Mouse (Mus musculus) liver, embryonic 14.5 days (tissue): Measurements from ENCODE around the gene 4933428G20Rik. TPM values are rescaled to one million over a fixed set of nuclear protein-coding genes. Genes with fewer than 3 reads are reported as not detected.

Experiments
- ATAC-seq: fragments of 200-750 bp; cut with Nextera tagmentation; 2 replicates; pipeline ENCODE4 v1.8.0; 2017; ENCODE audit warnings: moderate number of reproducible peaks, mild to moderate bottlenecking, moderate library complexity; ENCODE audit not compliant: insufficient read depth
- DNase-seq, 3 experiments: peaks; one replicate each; pipeline ENCODE4 v3.0.0-alpha.2; 2012 to 2013; ENCODE audit warnings: low read depth in 3 of 3, low spot score in 3 of 3
- H3K27ac ChIP-seq: fragments of 300-500 bp; sonication (generic); 2 replicates; pipeline ENCODE4 v1.5.1; 2014; ENCODE audit warnings: moderate library complexity, mild to moderate bottlenecking, control low read depth, inconsistent platforms
- H3K27me3 ChIP-seq: fragments of 300-500 bp; sonication (generic); 2 replicates; pipeline ENCODE4 v1.6.1; 2014; ENCODE audit warnings: mild to moderate bottlenecking, low read length, moderate library complexity; ENCODE audit not compliant: control insufficient read depth, insufficient read depth
- H3K36me3 ChIP-seq: fragments of 300-500 bp; sonication (generic); replicated peaks from 2 replicates; pipeline ENCODE4 v1.6.1; 2014; ENCODE audit warnings: low read depth; ENCODE audit not compliant: control insufficient read depth, insufficient read depth
- H3K4me1 ChIP-seq, 2 experiments: fragments of 200-500 bp in 1 of 2; fragments of 300-500 bp in 1 of 2; sonication (generic) in 1 of 2; replicated peaks; 2 replicates each; pipeline ENCODE4 v1.6.1; 2012 to 2014; ENCODE audit warnings: antibody characterized with exemption in 1 of 2, inconsistent platforms in 1 of 2, low read length in 1 of 2; ENCODE audit not compliant: control insufficient read depth in 2 of 2, insufficient read depth in 2 of 2
- H3K4me2 ChIP-seq: fragments of 300-500 bp; sonication (generic); 2 replicates; pipeline ENCODE4 v1.6.1; 2014; ENCODE audit warnings: low read depth, mild to moderate bottlenecking, control low read depth, moderate library complexity
- H3K4me3 ChIP-seq, 2 experiments: fragments of 200-500 bp in 1 of 2; fragments of 300-500 bp in 1 of 2; sonication (generic) in 1 of 2; 2 replicates each; pipeline ENCODE4 v1.5.1; 2012 to 2014; ENCODE audit warnings: low read depth in 2 of 2, low read length in 2 of 2, mild to moderate bottlenecking in 2 of 2, control low read depth in 1 of 2, inconsistent platforms in 1 of 2, moderate library complexity in 1 of 2; ENCODE audit not compliant: insufficient read depth in 1 of 2
- H3K9ac ChIP-seq: fragments of 300-500 bp; sonication (generic); replicated peaks from 2 replicates; pipeline ENCODE4 v1.6.1; 2014; ENCODE audit warnings: mild to moderate bottlenecking, control low read depth, moderate library complexity
- H3K9me3 ChIP-seq: fragments of 300-500 bp; sonication (generic); 2 replicates; pipeline ENCODE4 v1.6.1; 2016; ENCODE audit warnings: low read length, mixed read lengths; ENCODE audit not compliant: control insufficient read depth
- CTCF ChIP-seq: IDR thresholded peaks from 2 replicates; pipeline ENCODE4 v1.5.1; 2016; ENCODE audit warnings: antibody characterized with exemption, low read depth, control low read depth
- EP300 ChIP-seq: IDR thresholded peaks from 2 replicates; pipeline ENCODE4 v1.6.1; 2016; ENCODE audit warnings: antibody characterized with exemption, low read depth
- WGBS: fragments of 180-500 bp; shearing (Covaris S2); extraction: QIAGEN DNeasy Blood & Tissue Kit; methylation state at CpG from one replicate; pipeline ENCODE4 v1.1.7; 2014; ENCODE audit not compliant: insufficient replicate concordance; 5-methylcytosine and 5-hydroxymethylcytosine counted together
- polyA plus RNA-seq, 2 experiments: library from polyadenylated mRNA; depleted of rRNA in 1 of 2; stranded (reverse) in 1 of 2; unstranded in 1 of 2; fragments of >200 nt; fragmentation: Nextera tagmentation in 1 of 2; extraction: Ambion mirVana in 1 of 2; gene quantifications; 2 replicates each; pipeline versions ENCODE4 v1.2.1 to v1.2.3; 2012 to 2014

4933428G20Rik gene
- polyA plus RNA-seq, 2 experiments: 0.02 TPM; not detected in 1

DNA sequence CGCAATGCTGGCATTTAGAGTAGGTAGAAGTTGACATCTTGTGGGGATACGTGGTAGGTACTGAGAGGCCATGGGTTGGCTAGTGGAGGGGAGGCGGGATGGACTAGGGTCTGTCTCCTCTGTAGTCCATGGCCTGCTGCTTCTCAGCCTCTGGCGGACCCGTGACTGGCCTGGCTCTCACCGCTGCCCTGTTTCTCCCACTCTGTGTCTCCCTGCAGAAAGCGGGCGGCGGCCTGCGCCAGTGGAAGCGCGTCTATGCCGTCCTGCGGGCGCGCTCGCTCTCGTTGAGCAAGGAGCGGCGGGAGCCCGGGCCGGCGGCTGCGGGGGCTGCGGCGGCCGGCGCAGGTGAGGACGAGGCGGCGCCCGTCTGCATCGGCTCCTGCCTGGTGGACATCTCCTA is 37.0 kb downstream of the 4933428G20Rik start:
- Histone ChIP-seq H3K36me3 (peaks cover 96% of the 10 kb centered on the region), H3K9me3 (no peaks in the 10 kb centered on the region), H3K4me1 (no peaks in the 10 kb centered on the region), H3K4me3 (no peak overlapping the region), H3K4me2 (no peak overlapping the region), H3K27ac (no peak overlapping the region), H3K9ac (no peak overlapping the region), H3K27me3 (no peaks in the 10 kb centered on the region)
- DNase-seq: no peak
- ATAC-seq: no peak
- 86% methylated on average over 33 of the region's 33 CpGs for WGBS
- TF ChIP-seq EP300 (no peak), CTCF (no peak)

DNA sequence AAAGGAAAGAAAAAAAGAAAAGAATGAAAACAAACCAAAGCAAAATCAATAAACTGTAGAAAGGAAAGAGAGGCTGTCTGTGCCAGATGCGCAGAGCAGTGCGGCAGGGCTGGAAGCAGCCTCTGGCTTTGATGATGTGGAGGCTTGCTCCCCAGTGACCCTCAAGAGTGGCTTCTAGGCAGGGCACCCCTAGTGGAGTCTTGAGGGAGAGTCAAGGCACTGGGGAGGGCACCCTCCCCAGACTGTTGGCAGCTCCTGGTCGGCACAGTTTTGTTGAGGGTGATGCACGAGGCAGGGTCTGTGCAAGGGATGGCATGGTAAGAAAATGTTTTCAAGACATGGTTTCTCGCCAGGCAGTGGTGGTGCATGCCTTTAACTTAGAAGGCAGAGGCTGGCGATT is 37.6 kb downstream of the 4933428G20Rik start:
- Histone ChIP-seq H3K36me3 (peaks cover 97% of the 10 kb centered on the region), H3K27ac (no peak overlapping the region), H3K9ac (no peak overlapping the region), H3K27me3 (no peaks in the 10 kb centered on the region), H3K4me2 (no peak overlapping the region), H3K4me3 (no peak overlapping the region), H3K4me1 (no peaks in the 10 kb centered on the region), H3K9me3 (no peaks in the 10 kb centered on the region)
- TF ChIP-seq CTCF: peak; percentile 26; the same call in 1 of the 2 replicates
- TF ChIP-seq EP300: no peak
- WGBS: 86% methylated on average over 6 of the region's 6 CpGs
- DNase-seq (no peak), ATAC-seq (no peak)

DNA sequence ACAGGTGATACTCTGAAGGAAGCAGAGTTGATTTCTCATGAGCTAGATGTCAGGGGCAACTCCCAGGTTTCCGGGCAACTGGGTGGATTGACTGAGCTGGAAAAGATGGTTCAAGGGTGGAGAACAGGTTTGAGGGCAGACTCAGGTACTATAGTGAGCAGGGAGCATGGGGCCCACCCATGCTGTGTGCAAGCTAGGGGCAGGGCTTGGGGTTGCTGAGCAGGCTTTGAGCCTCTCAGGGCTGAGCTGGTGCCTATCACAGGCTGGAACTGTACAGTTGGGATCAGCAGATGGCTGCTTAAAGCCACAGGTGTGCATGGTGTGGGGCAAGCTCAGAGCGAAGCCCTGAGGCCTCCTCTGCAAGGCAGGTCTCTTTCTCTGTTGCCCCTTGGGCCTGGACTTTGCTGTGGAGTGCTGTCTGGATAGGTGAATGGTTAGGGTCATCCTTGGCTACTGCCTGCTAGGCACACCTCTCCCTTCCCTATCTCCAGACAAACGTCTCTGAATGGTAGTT is 38.8 kb downstream of the 4933428G20Rik start:
- DNase-seq: no peak
- 88% methylated on average over 3 of the region's 3 CpGs for WGBS
- no peak overlapping the region for H3K4me3 ChIP-seq
- H3K36me3 ChIP-seq: peaks cover 98% of the 10 kb centered on the region
- no peaks in the 10 kb centered on the region for H3K4me1 ChIP-seq
- no peak overlapping the region for H3K9ac ChIP-seq
- TF ChIP-seq EP300: no peak
- no peak for TF ChIP-seq CTCF
- no peak overlapping the region for H3K4me2 ChIP-seq
- no peaks in the 10 kb centered on the region for H3K9me3 ChIP-seq
- H3K27ac ChIP-seq: no peak overlapping the region
- no peaks in the 10 kb centered on the region for H3K27me3 ChIP-seq
- no peak for ATAC-seq

DNA sequence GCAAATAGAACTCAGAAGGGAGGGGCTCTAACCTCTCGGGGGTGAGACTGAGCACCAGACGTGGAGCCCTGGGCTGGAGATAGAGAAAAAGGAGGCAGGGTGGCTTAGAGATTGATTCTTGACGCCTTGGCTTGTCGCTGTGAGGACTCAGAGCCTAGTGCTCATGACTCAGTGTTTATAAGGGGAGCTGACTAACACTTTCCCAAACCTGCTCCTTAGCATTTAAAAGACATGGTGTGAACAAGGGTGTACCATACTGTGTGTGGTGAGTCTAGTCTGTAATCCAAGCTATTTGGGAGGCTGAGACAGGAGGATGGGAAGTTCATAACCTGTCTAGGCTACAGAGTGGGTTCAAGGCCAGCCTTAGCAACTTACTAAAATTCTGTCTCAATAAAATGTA is 43.0 kb downstream of the 4933428G20Rik start:
- H3K9ac ChIP-seq: no peak overlapping the region
- no peaks in the 10 kb centered on the region for H3K4me1 ChIP-seq
- WGBS: 81% methylated on average over 4 of the region's 4 CpGs
- ATAC-seq (no peak), DNase-seq (no peak)
- TF ChIP-seq EP300: no peak
- no peak for TF ChIP-seq CTCF
- no peaks in the 10 kb centered on the region for H3K27me3 ChIP-seq
- no peaks in the 10 kb centered on the region for H3K9me3 ChIP-seq
- no peak overlapping the region for H3K27ac ChIP-seq
- H3K4me2 ChIP-seq: no peak overlapping the region
- H3K36me3 ChIP-seq: peaks cover 98% of the 10 kb centered on the region
- H3K4me3 ChIP-seq: no peak overlapping the region

DNA sequence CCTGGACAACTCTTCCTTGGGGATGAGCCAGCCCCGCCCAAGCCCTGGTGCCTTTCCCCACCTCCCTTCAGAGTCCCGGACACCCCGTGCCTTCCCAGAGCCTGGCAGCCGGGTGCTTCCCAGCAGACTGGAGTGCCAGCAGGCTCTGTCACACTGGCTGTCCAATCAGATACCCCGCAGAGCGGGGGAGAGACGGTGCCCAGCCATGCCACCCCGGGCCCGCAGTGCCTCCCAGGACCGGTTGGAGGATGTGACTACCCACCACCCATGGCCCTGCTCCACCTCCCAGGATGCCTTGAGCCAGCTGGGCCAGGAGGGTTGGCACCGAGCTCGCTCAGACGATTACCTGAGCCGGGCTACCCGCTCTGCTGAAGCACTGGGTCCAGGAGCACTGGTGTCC is 48.5 kb downstream of the 4933428G20Rik start:
- ATAC-seq (no peak), DNase-seq (no peak)
- Histone ChIP-seq H3K27ac (no peak overlapping the region), H3K4me2 (no peak overlapping the region), H3K4me3 (no peak overlapping the region), H3K27me3 (no peaks in the 10 kb centered on the region), H3K36me3 (peaks cover 96% of the 10 kb centered on the region), H3K9ac (no peak overlapping the region), H3K4me1 (peaks cover 20 to 22% of the 10 kb centered on the region in 2 experiments), H3K9me3 (no peaks in the 10 kb centered on the region)
- no peak for TF ChIP-seq CTCF
- no peak for TF ChIP-seq EP300
- 93% methylated on average over 15 of the region's 15 CpGs for whole genome bisulfite sequencing
